Mouse (Mus musculus) heart, adult 2 months (tissue): ENCODE data around the gene Tmem126b.

Experiments used
- CTCF ChIP-seq: fragments of 200-600 bp; IDR thresholded peaks from 2 replicates; pipeline ENCODE4 v1.8.1; 2022; ENCODE audit warnings: antibody characterized with exemption, mild to moderate bottlenecking, moderate library complexity
- POLR2A ChIP-seq: fragments of 200-500 bp; IDR thresholded peaks from 2 replicates; pipeline ENCODE4 v1.6.1; 2011; ENCODE audit warnings: mild to moderate bottlenecking, low read depth, low read length, control low read depth; ENCODE audit not compliant: insufficient read depth

DNA sequence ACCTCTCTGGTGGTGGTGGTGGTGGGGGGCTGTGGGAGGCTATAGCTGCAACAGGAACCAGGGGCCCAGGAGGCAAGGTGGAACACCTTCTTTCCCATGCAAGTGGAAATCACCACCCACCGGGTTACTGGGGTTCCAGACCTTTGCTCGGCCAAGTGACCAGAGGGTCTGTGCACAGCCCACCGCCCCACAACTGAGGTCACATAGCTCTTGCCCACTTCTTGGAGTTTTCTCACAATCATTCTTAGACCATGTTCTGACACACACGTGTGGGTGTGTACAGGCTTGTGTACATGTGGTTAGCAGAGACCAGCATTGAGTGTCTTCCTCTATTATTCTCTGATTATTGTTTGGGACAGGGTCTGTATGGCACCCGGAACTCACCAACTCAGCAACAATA lies 14.4 kb downstream of the Tmem126b start:
- TF ChIP-seq CTCF (no peak), POLR2A (no peak)
